Mouse (Mus musculus) neural tube, embryonic 14.5 days (tissue): ENCODE measurements around the gene Pwwp2b. TPM values are rescaled to one million over a fixed set of nuclear protein-coding genes. Genes with fewer than 3 reads are reported as not detected.

ENCODE experiments used
- ATAC-seq: fragments of 200-750 bp; cut with Nextera tagmentation; 2 replicates; pipeline ENCODE4 v1.8.0; 2017; ENCODE audit warnings: low read depth, mild to moderate bottlenecking, moderate TSS enrichment, moderate library complexity
- H3K27ac ChIP-seq: fragments of 300-500 bp; sonication (generic); 2 replicates; pipeline ENCODE4 v1.5.1; 2014; ENCODE audit warnings: low read depth, mild to moderate bottlenecking, control low read depth, low read length, moderate library complexity, mixed read lengths
- H3K27me3 ChIP-seq: fragments of 300-500 bp; sonication (generic); 2 replicates; pipeline ENCODE4 v1.6.1; 2014; ENCODE audit warnings: low read length; ENCODE audit not compliant: control insufficient read depth, insufficient read depth
- H3K36me3 ChIP-seq: fragments of 300-500 bp; sonication (generic); 2 replicates; pipeline ENCODE4 v1.6.1; 2014; ENCODE audit warnings: low read length, mixed read lengths; ENCODE audit not compliant: control insufficient read depth, insufficient read depth
- H3K4me1 ChIP-seq: fragments of 300-500 bp; sonication (generic); 2 replicates; pipeline ENCODE4 v1.6.1; 2014; ENCODE audit warnings: low read length; ENCODE audit not compliant: control insufficient read depth, insufficient read depth
- H3K4me2 ChIP-seq: fragments of 300-500 bp; sonication (generic); 2 replicates; pipeline ENCODE4 v1.6.1; 2014; ENCODE audit warnings: mild to moderate bottlenecking, low read depth, low read length, control low read depth
- H3K4me3 ChIP-seq: fragments of 300-500 bp; sonication (generic); 2 replicates; pipeline ENCODE4 v1.5.1; 2014; ENCODE audit warnings: low read depth, low read length, control low read depth, mixed read lengths
- H3K9ac ChIP-seq: fragments of 300-500 bp; sonication (generic); replicated peaks from 2 replicates; pipeline ENCODE4 v1.6.1; 2014; ENCODE audit warnings: low read depth, mild to moderate bottlenecking, control low read depth, low read length, mixed read lengths
- H3K9me3 ChIP-seq: fragments of 300-500 bp; sonication (generic); 2 replicates; pipeline ENCODE4 v1.6.1; 2016; ENCODE audit warnings: low read length; ENCODE audit not compliant: control insufficient read depth
- WGBS: fragments of 180-500 bp; shearing (Covaris S2); extraction: QIAGEN DNeasy Blood & Tissue Kit; methylation state at CpG from one replicate; pipeline ENCODE4 v1.1.7; 2014; 5-methylcytosine and 5-hydroxymethylcytosine counted together
- polyA plus RNA-seq: library from polyadenylated mRNA; unstranded; fragments of >200 nt; fragmentation: Nextera tagmentation; extraction: Ambion mirVana; gene quantifications from 2 replicates; pipeline ENCODE4 v1.2.1, GENCODE M21; 2014

Gene Pwwp2b
- polyA plus RNA-seq, 1 experiment from 2014 or later, result 6.4 TPM

DNA sequence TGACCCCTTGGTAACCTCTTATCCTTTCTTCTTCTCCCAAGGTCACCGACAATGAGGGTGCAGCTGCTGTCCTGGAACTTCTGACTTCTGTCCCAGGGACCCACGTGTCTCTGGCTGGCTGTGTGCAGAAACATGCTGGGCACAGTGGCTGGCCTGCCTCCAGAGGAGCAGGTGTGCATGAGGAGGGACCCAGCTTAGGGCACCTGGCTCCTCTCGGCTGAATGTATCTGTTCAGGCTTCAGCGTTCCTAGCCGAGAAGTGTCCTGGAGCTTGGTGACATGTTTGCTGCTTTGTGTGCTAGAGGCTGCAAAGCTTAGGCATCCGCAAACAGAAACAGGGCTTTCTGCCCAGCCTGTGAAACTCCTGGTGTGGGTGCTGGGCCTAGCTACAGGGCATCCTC lies 18.1 kb downstream of the Pwwp2b start:
- no peak overlapping the region for H3K27ac ChIP-seq
- no peaks in the 10 kb centered on the region for H3K27me3 ChIP-seq
- H3K9ac ChIP-seq, result no peak overlapping the region
- H3K36me3 ChIP-seq, result no peaks in the 10 kb centered on the region
- no peaks in the 10 kb centered on the region for H3K4me1 ChIP-seq
- 66% methylated on average over 6 of the region's 6 CpGs for WGBS
- no peaks in the 10 kb centered on the region for H3K9me3 ChIP-seq
- ATAC-seq, result no peak
- H3K4me3 ChIP-seq, result no peak overlapping the region
- no peak overlapping the region for H3K4me2 ChIP-seq

GRCm38 (mm10) chr7:139266886-139267870 lies 18.9 kb downstream of the Pwwp2b start:
- Histone ChIP-seq H3K36me3 (no peaks in the 10 kb centered on the region), H3K4me3 (no peak overlapping the region), H3K9ac (no peak overlapping the region), H3K4me1 (no peaks in the 10 kb centered on the region), H3K27me3 (no peaks in the 10 kb centered on the region), H3K27ac (no peak overlapping the region), H3K9me3 (no peaks in the 10 kb centered on the region), H3K4me2 (no peak overlapping the region)
- ATAC-seq, result no peak
- 76% methylated on average over 8 of the region's 8 CpGs for WGBS

GRCm38 (mm10) chr7:139270738-139271137 lies 22.5 kb downstream of the Pwwp2b start:
- H3K27me3 ChIP-seq, result no peaks in the 10 kb centered on the region
- no peaks in the 10 kb centered on the region for H3K9me3 ChIP-seq
- H3K9ac ChIP-seq, result no peak overlapping the region
- H3K36me3 ChIP-seq, result no peaks in the 10 kb centered on the region
- H3K4me3 ChIP-seq, result no peak overlapping the region
- no peaks in the 10 kb centered on the region for H3K4me1 ChIP-seq
- no peak for ATAC-seq
- H3K4me2 ChIP-seq, result no peak overlapping the region
- 96% methylated on average over 1 of the region's 1 CpGs for WGBS
- H3K27ac ChIP-seq, result no peak overlapping the region

GRCm38 (mm10) chr7:139271871-139272270 lies 23.6 kb downstream of the Pwwp2b start:
- Histone ChIP-seq H3K4me3 (no peak overlapping the region), H3K36me3 (no peaks in the 10 kb centered on the region), H3K27ac (no peak overlapping the region), H3K9me3 (no peaks in the 10 kb centered on the region), H3K4me2 (no peak overlapping the region), H3K27me3 (no peaks in the 10 kb centered on the region), H3K9ac (no peak overlapping the region), H3K4me1 (no peaks in the 10 kb centered on the region)
- 86% methylated on average over 5 of the region's 5 CpGs for WGBS
- no peak for ATAC-seq

GRCm38 (mm10) chr7:139272639-139273396 lies 24.5 kb downstream of the Pwwp2b start:
- H3K27ac ChIP-seq, result no peak overlapping the region
- no peaks in the 10 kb centered on the region for H3K4me1 ChIP-seq
- H3K4me2 ChIP-seq, result no peak overlapping the region
- no peaks in the 10 kb centered on the region for H3K36me3 ChIP-seq
- peak; percentile 49; the same call in 1 of the 2 replicates for ATAC-seq
- WGBS, result 44% methylated on average over 1 of the region's 1 CpGs
- H3K9me3 ChIP-seq, result no peaks in the 10 kb centered on the region
- H3K27me3 ChIP-seq, result no peaks in the 10 kb centered on the region
- H3K4me3 ChIP-seq, result no peak overlapping the region
- H3K9ac ChIP-seq, result no peak overlapping the region

- ATAC-seq, result no peak
- H3K36me3 ChIP-seq, result no peaks in the 10 kb centered on the region
- WGBS, result 86% methylated on average over 2 of the region's 2 CpGs
These were observed 25.1 kb downstream of the Pwwp2b start for GRCm38 (mm10) chr7:139273397-139273719.

GRCm38 (mm10) chr7:139275586-139275985 lies 27.3 kb downstream of the Pwwp2b start:
- peaks cover 3% of the 10 kb centered on the region; the same call in 1 of the 2 replicates for H3K4me1 ChIP-seq
- no peaks in the 10 kb centered on the region for H3K9me3 ChIP-seq
- no peaks in the 10 kb centered on the region for H3K27me3 ChIP-seq
- H3K9ac ChIP-seq, result no peak overlapping the region
- H3K4me3 ChIP-seq, result no peak overlapping the region
- no peak for ATAC-seq
- no peaks in the 10 kb centered on the region for H3K36me3 ChIP-seq
- H3K27ac ChIP-seq, result peak overlapping the region; percentile 44; the same call in 1 of the 2 replicates
- 47% methylated on average over 10 of the region's 10 CpGs for WGBS
- H3K4me2 ChIP-seq, result no peak overlapping the region

More at GRCm38 (mm10) chr7:139273397-139273719, 25.1 kb downstream of the Pwwp2b start:
- no peak overlapping the region for H3K4me2 ChIP-seq
- no peak overlapping the region for H3K27ac ChIP-seq
- no peaks in the 10 kb centered on the region for H3K27me3 ChIP-seq
- no peaks in the 10 kb centered on the region for H3K9me3 ChIP-seq
- H3K4me1 ChIP-seq, result no peaks in the 10 kb centered on the region
- no peak overlapping the region for H3K9ac ChIP-seq
- H3K4me3 ChIP-seq, result no peak overlapping the region

DNA sequence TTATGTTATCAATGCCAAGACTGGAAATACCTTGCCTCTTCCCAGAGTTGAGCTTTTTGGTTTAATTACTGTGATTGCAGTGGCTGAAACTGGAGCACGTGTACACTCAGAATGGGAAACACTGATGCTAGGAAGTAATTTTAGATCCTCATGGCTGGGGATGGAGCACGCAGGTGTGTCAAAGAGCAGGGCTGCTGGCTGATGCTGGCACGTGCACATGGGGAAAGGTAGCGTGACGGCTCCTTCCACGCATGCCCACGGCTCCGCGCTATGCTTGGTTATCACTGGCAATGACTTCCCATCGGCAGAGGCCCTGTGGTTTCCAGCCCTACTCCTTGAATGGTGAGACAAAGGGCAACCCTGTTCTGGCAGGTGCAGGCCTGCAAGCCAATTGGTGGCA lies 27.9 kb downstream of the Pwwp2b start:
- H3K36me3 ChIP-seq, result no peaks in the 10 kb centered on the region
- WGBS, result 80% methylated on average over 10 of the region's 10 CpGs
- no peak overlapping the region for H3K4me2 ChIP-seq
- H3K4me1 ChIP-seq, result peaks cover 3% of the 10 kb centered on the region; the same call in 1 of the 2 replicates
- H3K27ac ChIP-seq, result peak overlapping the region; percentile 45; the same call in 1 of the 2 replicates
- ATAC-seq, result no peak
- H3K9ac ChIP-seq, result no peak overlapping the region
- no peaks in the 10 kb centered on the region for H3K9me3 ChIP-seq
- H3K27me3 ChIP-seq, result no peaks in the 10 kb centered on the region
- no peak overlapping the region for H3K4me3 ChIP-seq

DNA sequence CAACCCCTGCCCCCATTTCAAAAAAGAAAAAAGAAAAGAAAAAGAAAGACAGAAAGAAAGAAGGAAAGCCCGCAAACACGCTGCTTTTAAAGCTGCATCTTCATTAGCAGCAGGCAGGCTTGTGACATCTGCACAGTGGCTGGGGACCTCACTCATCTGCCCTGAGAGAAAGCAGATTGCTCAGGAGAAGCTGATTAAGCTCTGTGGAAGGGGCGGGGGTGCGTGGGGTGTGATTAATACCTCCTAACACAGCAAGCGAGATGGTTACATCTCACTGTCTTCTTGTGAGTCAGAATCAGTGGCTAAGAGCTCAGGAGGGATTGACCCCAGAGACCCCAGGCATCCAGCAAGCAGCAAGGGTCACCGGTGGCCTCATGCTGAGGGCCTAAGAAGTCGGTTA lies 29.3 kb downstream of the Pwwp2b start:
- no peak for ATAC-seq
- no peak overlapping the region for H3K4me2 ChIP-seq
- no peak overlapping the region for H3K27ac ChIP-seq
- 82% methylated on average over 7 of the region's 7 CpGs for WGBS
- no peak overlapping the region for H3K9ac ChIP-seq
- H3K27me3 ChIP-seq, result no peaks in the 10 kb centered on the region
- H3K9me3 ChIP-seq, result no peaks in the 10 kb centered on the region
- H3K36me3 ChIP-seq, result no peaks in the 10 kb centered on the region
- H3K4me1 ChIP-seq, result peaks cover 3% of the 10 kb centered on the region; the same call in 1 of the 2 replicates
- no peak overlapping the region for H3K4me3 ChIP-seq
